Mouse (Mus musculus) hindbrain, embryonic 12.5 days (tissue): Measurements from ENCODE around the gene Rps28. TPM values are rescaled to one million over a fixed set of nuclear protein-coding genes. Genes with fewer than 3 reads are reported as not detected.
A peak's percentile ranks its signal among the peaks of the same experiment; 100 is the strongest.
"Not testable (repeated sequence)": the region's sequence is repeated elsewhere in the genome, so short reads cannot be mapped to it uniquely, and the experiment has no call there.

Experiments
- ATAC-seq: fragments of 200-750 bp; cut with Nextera tagmentation; 2 replicates; pipeline ENCODE4 v1.8.0; 2017; ENCODE audit warnings: moderate TSS enrichment; ENCODE audit not compliant: low FRiP score
- H3K27ac ChIP-seq: fragments of 300-500 bp; sonication (generic); 2 replicates; pipeline ENCODE4 v1.5.1; 2016; ENCODE audit warnings: mild to moderate bottlenecking
- H3K27me3 ChIP-seq: fragments of 300-500 bp; sonication (generic); 2 replicates; pipeline ENCODE4 v1.6.1; 2016; ENCODE audit warnings: mild to moderate bottlenecking
- H3K36me3 ChIP-seq: fragments of 300-500 bp; sonication (generic); 2 replicates; pipeline ENCODE4 v1.6.1; 2016; ENCODE audit warnings: mild to moderate bottlenecking
- H3K4me1 ChIP-seq: fragments of 300-500 bp; sonication (generic); 2 replicates; pipeline ENCODE4 v1.6.1; 2016
- H3K4me2 ChIP-seq: fragments of 300-500 bp; sonication (generic); replicated peaks from 2 replicates; pipeline ENCODE4 v1.6.1; 2016; ENCODE audit warnings: mild to moderate bottlenecking
- H3K4me3 ChIP-seq: fragments of 300-500 bp; sonication (generic); 2 replicates; pipeline ENCODE4 v1.5.1; 2016; ENCODE audit warnings: mild to moderate bottlenecking
- H3K9ac ChIP-seq: fragments of 300-500 bp; sonication (generic); 2 replicates; pipeline ENCODE4 v1.6.1; 2016; ENCODE audit warnings: mild to moderate bottlenecking, moderate library complexity
- H3K9me3 ChIP-seq: fragments of 300-500 bp; sonication (generic); replicated peaks from 2 replicates; pipeline ENCODE4 v1.6.1; 2016; ENCODE audit warnings: mild to moderate bottlenecking
- WGBS: fragments of 180-500 bp; shearing (Covaris S2); methylation state at CpG from one replicate; pipeline ENCODE4 v1.1.7; 2016; 5-methylcytosine and 5-hydroxymethylcytosine counted together
- polyA plus RNA-seq: library from polyadenylated mRNA; unstranded; fragments of >200 nt; fragmentation: Nextera tagmentation; extraction: Ambion mirVana; gene quantifications from 2 replicates; pipeline ENCODE4 v1.2.1, GENCODE M21; 2016

The Rps28 gene
- polyA plus RNA-seq = 532 and 694 TPM in 2 replicates

GRCm38 (mm10) chr17:33824084-33824996 is at the start of gene Rps28, which contains the start of gene Ndufa7:
Gene Rps28 (minus strand): TSS chr17:33824562.
Gene Ndufa7 (plus strand): TSS chr17:33824572.
- Histone ChIP-seq H3K4me1 (peaks cover 26% of the 10 kb centered on the region), H3K4me2 (peak within 1 kb of the TSS; percentile 89), H3K4me3 (peak within 1 kb of the TSS; percentile 74), H3K27me3 (no peaks in the 10 kb centered on the region), H3K27ac (peak within 1 kb of the TSS; percentile 87), H3K36me3 (peaks cover 51% of the 10 kb centered on the region), H3K9me3 (no peaks in the 10 kb centered on the region), H3K9ac (peak within 1 kb of the TSS; percentile 89)
- 1% methylated on average over 51 of the region's 51 CpGs for WGBS
- peak; percentile 91 for ATAC-seq

DNA sequence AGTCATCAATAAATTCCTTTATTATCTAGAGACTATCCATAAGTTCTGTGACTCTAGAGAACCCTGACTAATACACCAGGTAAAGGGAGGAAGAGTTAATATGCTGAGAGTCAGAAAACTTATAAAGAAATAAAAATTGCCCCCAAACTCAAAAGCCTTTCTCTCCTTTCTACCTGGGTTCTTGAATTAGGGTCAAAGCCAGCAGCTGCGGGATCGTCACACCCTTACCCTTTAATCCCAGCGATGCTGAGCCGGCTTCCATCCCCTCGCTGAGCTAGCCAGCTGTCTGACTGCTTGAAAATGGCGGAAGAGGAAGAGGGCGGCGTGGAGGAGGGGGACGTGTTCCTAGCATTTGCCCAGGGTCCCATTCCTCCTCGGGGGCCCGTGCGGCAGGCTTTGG is 49.2 kb upstream of the Rps28 start, which contains the start of gene Gm7029:
Gene Gm7029 (plus strand): TSS at position 301 of the 400 bp plus-strand sequence.
- H3K9me3 ChIP-seq, H3K27ac ChIP-seq, H3K9ac ChIP-seq, ATAC-seq, H3K4me1 ChIP-seq, H3K4me2 ChIP-seq, H3K27me3 ChIP-seq, H3K4me3 ChIP-seq: not testable (repeated sequence)
- peaks cover 13% of the 10 kb centered on the region; the same call in 1 of the 2 replicates for H3K36me3 ChIP-seq
- WGBS = 75% methylated on average over 2 of the region's 12 CpGs

- no peaks in the 10 kb centered on the region for H3K9me3 ChIP-seq
- ATAC-seq = no peak
- no peak overlapping the region for H3K9ac ChIP-seq
- no peak overlapping the region for H3K4me2 ChIP-seq
- H3K4me1 ChIP-seq = no peaks in the 10 kb centered on the region
- no peaks in the 10 kb centered on the region for H3K27me3 ChIP-seq
- H3K36me3 ChIP-seq = no peaks in the 10 kb centered on the region
- H3K27ac ChIP-seq = no peak overlapping the region
- 34% methylated on average over 9 of the region's 9 CpGs for WGBS
- H3K4me3 ChIP-seq = no peak overlapping the region
These were observed 41.1 kb upstream of the Rps28 start for GRCm38 (mm10) chr17:33865330-33866030.

GRCm38 (mm10) chr17:33857816-33858215 is 33.5 kb upstream of the Rps28 start:
- 57% methylated on average over 4 of the region's 4 CpGs for WGBS

GRCm38 (mm10) chr17:33851331-33851730 is 27.0 kb upstream of the Rps28 start:
- Histone ChIP-seq H3K27me3 (no peaks in the 10 kb centered on the region), H3K4me3 (no peak overlapping the region), H3K36me3 (peaks cover 25% of the 10 kb centered on the region), H3K9me3 (no peaks in the 10 kb centered on the region), H3K4me1 (no peaks in the 10 kb centered on the region), H3K4me2 (no peak overlapping the region), H3K27ac (no peak overlapping the region), H3K9ac (no peak overlapping the region)
- no peak for ATAC-seq
- WGBS = 68% methylated on average over 1 of the region's 1 CpGs

More at GRCm38 (mm10) chr17:33857816-33858215, 33.5 kb upstream of the Rps28 start:
- no peak overlapping the region for H3K9ac ChIP-seq
- no peak overlapping the region for H3K27ac ChIP-seq
- no peak overlapping the region for H3K4me2 ChIP-seq
- ATAC-seq = no peak
- no peaks in the 10 kb centered on the region for H3K9me3 ChIP-seq
- H3K4me3 ChIP-seq = no peak overlapping the region
- no peaks in the 10 kb centered on the region for H3K36me3 ChIP-seq
- no peaks in the 10 kb centered on the region for H3K27me3 ChIP-seq
- H3K4me1 ChIP-seq = no peaks in the 10 kb centered on the region

GRCm38 (mm10) chr17:33848139-33848538 is 23.8 kb upstream of the Rps28 start:
- H3K36me3 ChIP-seq = peaks cover 25% of the 10 kb centered on the region
- no peak for ATAC-seq
- no peak overlapping the region for H3K4me3 ChIP-seq
- no peak overlapping the region for H3K4me2 ChIP-seq
- H3K9ac ChIP-seq = no peak overlapping the region
- no peaks in the 10 kb centered on the region for H3K9me3 ChIP-seq
- H3K4me1 ChIP-seq = peaks cover 15% of the 10 kb centered on the region
- WGBS = 84% methylated on average over 8 of the region's 8 CpGs
- H3K27ac ChIP-seq = no peak overlapping the region
- H3K27me3 ChIP-seq = no peaks in the 10 kb centered on the region

DNA sequence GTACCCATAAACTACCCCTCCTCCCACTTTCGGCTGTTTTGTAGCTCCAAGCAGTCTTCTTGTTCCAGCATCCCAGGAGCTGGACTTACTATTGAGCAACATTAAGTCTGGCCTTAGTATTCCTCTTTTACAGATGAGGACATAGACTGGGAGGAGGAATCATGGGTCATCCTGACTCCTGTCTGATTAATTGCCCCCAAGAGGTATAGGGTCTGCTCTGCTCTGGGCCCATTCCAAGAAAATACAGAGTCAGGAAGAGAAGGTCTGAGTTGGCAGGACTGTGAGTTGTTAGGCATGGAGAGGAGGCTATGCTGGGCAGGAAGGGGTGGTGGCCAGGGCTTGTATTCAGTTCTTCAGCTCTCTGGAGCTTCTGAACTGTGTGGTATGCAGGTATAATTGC is 19.8 kb upstream of the Rps28 start:
- peak overlapping the region; percentile 90 for H3K4me3 ChIP-seq
- WGBS = 87% methylated on average over 1 of the region's 1 CpGs

GRCm38 (mm10) chr17:33842966-33843795 is 18.8 kb upstream of the Rps28 start, which contains the start of gene Cd320:
Gene Cd320 (plus strand): TSS chr17:33843091.
- ATAC-seq = peak; percentile 94
- peak within 1 kb of the TSS; percentile 95 for H3K4me2 ChIP-seq
- peaks cover 25% of the 10 kb centered on the region for H3K36me3 ChIP-seq
- H3K9me3 ChIP-seq = no peaks in the 10 kb centered on the region
- peak within 1 kb of the TSS; percentile 86 for H3K27ac ChIP-seq
- peak within 1 kb of the TSS; percentile 90 for H3K4me3 ChIP-seq
- H3K4me1 ChIP-seq = peaks cover 15% of the 10 kb centered on the region
- H3K27me3 ChIP-seq = no peaks in the 10 kb centered on the region
- H3K9ac ChIP-seq = peak within 1 kb of the TSS; percentile 81
- under 1% methylated on average over 45 of the region's 45 CpGs for WGBS

More for the DNA sequence above, 19.8 kb upstream of the Rps28 start:
- Histone ChIP-seq H3K4me1 (peaks cover 15% of the 10 kb centered on the region), H3K9ac (peak overlapping the region; percentile 81; the same call in 1 of the 2 replicates), H3K27me3 (no peaks in the 10 kb centered on the region), H3K9me3 (no peaks in the 10 kb centered on the region), H3K4me2 (peak overlapping the region; percentile 95), H3K27ac (no peak overlapping the region), H3K36me3 (peaks cover 23% of the 10 kb centered on the region)
- no peak for ATAC-seq

DNA sequence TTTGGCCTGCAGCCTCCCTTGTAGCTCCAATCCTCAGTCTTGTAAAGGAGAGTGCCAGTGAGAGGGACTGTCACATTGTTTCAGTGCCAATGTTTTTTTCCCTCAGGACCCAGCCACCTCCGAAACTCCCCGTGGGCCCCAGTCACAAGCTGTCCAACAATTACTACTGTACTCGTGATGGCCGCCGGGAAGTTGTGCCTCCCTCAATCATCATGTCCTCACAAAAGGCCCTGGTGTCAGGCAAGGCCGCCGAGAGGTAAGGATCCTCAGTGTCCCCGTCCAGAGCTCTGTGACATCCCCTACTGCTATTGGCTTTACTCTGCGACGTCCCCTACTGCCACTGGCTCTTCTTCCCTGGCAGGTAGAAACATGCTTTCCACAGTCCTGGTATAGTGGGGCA is 5.2 kb upstream of the Rps28 start:
- Histone ChIP-seq H3K4me2 (no peak overlapping the region), H3K4me3 (no peak overlapping the region), H3K27me3 (no peaks in the 10 kb centered on the region), H3K27ac (no peak overlapping the region), H3K9ac (no peak overlapping the region), H3K9me3 (no peaks in the 10 kb centered on the region), H3K36me3 (peaks cover 61% of the 10 kb centered on the region), H3K4me1 (peaks cover 9% of the 10 kb centered on the region)
- 90% methylated on average over 10 of the region's 10 CpGs for WGBS
- no peak for ATAC-seq

DNA sequence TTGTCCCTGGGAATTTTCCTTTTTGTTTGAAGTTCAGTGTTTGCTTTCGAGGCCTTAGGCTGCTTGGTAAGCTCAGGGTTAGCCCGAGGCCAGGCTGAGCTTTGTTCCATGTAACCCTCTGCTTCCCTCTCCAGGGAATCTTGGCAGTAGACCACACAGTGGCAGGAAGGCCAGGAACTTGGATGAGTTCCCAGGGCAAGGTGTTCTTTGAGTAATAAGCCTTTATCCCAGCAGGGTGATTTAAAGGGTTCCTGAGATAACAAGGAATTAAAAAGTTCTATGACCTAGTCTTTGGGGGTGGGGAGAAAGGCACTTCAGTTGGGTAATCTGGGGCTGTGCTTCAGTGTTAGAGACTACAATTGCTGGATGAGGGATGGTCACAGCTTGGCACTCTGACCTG is 4.5 kb upstream of the Rps28 start:
- Histone ChIP-seq H3K9me3 (no peaks in the 10 kb centered on the region), H3K4me1 (peaks cover 9% of the 10 kb centered on the region), H3K4me2 (no peak overlapping the region), H3K4me3 (no peak overlapping the region), H3K36me3 (peaks cover 54% of the 10 kb centered on the region), H3K27me3 (no peaks in the 10 kb centered on the region), H3K9ac (no peak overlapping the region), H3K27ac (no peak overlapping the region)
- WGBS = 78% methylated on average over 2 of the region's 2 CpGs
- no peak for ATAC-seq

DNA sequence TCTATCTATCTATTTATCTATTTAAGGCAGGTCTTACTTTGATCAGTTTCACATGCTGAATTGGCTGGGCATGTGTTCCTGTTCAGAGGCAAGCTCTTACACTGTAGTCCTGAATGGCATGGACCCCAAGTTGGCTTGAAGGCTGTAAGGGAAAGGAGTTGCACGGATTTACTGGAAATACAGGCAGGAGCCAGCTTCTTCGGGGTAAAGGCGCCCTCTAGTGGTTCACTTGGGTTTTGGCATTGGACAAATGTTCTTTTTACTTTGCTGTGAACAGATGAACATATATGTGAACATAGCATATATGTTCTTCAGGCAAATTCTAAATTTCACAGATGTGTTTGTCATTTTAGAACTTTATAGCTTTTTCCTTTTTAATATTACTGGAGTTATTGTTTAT is 2.5 kb upstream of the Rps28 start:
- Histone ChIP-seq H3K36me3 (peaks cover 50% of the 10 kb centered on the region), H3K4me2 (no peak overlapping the region), H3K4me3 (no peak overlapping the region), H3K27me3 (no peaks in the 10 kb centered on the region), H3K4me1 (peaks cover 26% of the 10 kb centered on the region), H3K9me3 (no peaks in the 10 kb centered on the region), H3K27ac (no peak overlapping the region), H3K9ac (no peak overlapping the region)
- 0% methylated on average over 3 of the region's 3 CpGs for WGBS
- ATAC-seq = no peak
